Mouse (Mus musculus): Measurements from ENCODE around the gene Hoxd13.

GRCm38 (mm10) chr2:74714881-74715280 is 46.8 kb downstream of the Hoxd13 start:
- TF ChIP-seq CTCF (IDR thresholded peaks at IDR 0.05; ENCODE audit: low read depth) (no peak), EP300 (IDR thresholded peaks at IDR 0.05; ENCODE audit: low read depth) (no peak)

Measured in liver, postnatal 0 days (tissue).